Mouse (Mus musculus) gastrocnemius, postnatal 14 days (tissue): Measurements from ENCODE around the gene 2210016F16Rik. TPM values are rescaled to one million over a fixed set of nuclear protein-coding genes. Genes with fewer than 3 reads are reported as not detected.
"Not testable (repeated sequence)": the region's sequence is repeated elsewhere in the genome, so short reads cannot be mapped to it uniquely, and the experiment has no call there.

ENCODE experiments used
- DNase-seq: peaks from one replicate; pipeline ENCODE4 v3.0.0; 2021; ENCODE audit warnings: mixed read lengths
- intact Hi-C: fragments of 180-260 bp; cut with DNase I; formaldehyde crosslinking; loops from one replicate; pipeline ENCODE4 v1.15.1; 2025; ENCODE audit warnings: low total_unique reads
- total RNA-seq, 2 experiments: library from RNA; stranded (reverse); gene quantifications; 2 replicates each; pipeline ENCODE4 v1.2.3; 2021

Gene 2210016F16Rik
- total RNA-seq, 2 experiments from 2014 or later, result 10.1 to 10.5 TPM

DNA sequence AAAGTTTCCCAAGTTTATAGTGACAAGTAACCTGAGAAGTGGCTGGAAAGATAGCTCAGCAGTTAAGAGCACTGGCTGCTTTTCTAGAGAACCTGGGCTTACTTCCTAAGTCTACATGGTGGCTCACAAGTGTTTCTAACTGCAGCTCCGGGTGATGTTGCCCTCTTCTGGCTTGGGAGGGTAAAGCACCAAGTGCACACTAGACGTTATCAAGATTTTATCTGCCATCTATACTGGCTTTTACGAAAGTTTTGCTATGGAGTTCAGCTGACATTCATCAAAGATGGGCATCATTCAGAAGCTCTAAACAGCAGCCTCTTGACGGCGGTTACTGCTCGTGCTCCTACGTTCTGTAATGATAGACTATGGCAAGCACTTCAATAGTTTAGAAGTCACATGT lies 2.9 kb upstream of the 2210016F16Rik start:
- DNase-seq, result peak; percentile 69

DNA sequence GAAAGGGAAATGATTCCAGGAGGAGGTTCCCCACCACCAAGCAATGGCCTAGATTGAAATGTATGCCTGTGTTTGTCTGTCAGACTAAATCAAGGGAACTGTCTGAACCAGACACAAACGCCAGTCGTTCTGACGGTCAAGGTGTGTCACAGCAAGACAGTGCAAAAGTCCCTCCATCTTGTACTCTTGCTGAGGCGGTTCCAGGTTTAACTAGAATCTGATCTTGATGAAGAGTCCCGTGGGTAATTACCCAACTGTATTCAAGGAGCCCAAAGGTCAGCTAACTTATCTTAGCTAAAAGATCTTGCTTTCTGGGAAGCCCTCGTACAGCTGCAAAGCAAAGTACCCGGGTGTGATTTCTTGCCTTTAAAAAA lies 509 bp upstream of the 2210016F16Rik start:
- intact Hi-C loops, result loop anchor here (5.0 to 10.0 kb wide), 2 partner anchors 98 to 231 kb away; partner anchors contain the start of gene Idnk
- no peak for DNase-seq

More for the DNA sequence above, 2.9 kb upstream of the 2210016F16Rik start:
- intact Hi-C loops, result loop anchor here (5.0 to 10.0 kb wide), 2 partner anchors 101 to 233 kb away; partner anchors contain the start of gene Idnk

DNA sequence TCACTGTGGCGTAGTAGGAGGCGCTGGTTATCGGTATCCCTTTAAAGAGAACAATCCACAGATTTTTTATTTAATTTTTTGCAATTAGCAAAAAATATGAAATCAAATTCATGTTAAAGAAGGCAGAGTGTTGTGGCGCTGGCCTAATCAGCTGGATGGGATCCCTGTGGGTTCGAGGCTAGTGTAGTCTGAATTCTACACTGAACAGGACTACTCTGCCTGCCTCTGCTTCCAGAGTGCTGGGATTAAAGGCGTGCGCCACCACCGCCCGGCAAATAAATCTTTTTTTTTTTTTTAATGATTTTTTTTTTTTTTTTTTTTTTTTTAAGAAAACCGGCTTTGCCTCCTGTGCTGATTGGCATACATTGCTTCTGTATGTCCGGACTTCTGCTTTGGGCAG lies 654 bp downstream of the 2210016F16Rik start:
- intact Hi-C loops, result loop anchor here (10.0 kb wide), 1 partner anchor 230 kb away; the partner anchor contains the start of gene Idnk

DNA sequence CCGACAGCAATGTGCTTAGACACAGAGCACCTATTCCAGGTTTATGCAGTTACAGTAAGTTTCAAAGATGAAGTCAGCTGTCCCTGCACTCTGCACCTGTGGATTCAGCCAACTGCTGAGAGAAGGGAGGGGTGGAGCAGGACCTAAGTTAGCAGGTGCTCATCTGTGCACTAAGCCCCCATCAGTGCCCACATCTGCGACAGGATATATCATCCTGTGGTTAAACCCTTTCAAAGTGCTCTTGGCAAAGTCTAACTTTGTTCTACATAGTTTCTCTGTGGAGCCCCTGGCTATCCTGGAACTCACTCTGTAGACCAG lies 11.9 kb downstream of the 2210016F16Rik start:
- intact Hi-C loops, result no loop called here
- no peak for DNase-seq

More for the DNA sequence above, 654 bp downstream of the 2210016F16Rik start:
- DNase-seq, result no peak

DNA sequence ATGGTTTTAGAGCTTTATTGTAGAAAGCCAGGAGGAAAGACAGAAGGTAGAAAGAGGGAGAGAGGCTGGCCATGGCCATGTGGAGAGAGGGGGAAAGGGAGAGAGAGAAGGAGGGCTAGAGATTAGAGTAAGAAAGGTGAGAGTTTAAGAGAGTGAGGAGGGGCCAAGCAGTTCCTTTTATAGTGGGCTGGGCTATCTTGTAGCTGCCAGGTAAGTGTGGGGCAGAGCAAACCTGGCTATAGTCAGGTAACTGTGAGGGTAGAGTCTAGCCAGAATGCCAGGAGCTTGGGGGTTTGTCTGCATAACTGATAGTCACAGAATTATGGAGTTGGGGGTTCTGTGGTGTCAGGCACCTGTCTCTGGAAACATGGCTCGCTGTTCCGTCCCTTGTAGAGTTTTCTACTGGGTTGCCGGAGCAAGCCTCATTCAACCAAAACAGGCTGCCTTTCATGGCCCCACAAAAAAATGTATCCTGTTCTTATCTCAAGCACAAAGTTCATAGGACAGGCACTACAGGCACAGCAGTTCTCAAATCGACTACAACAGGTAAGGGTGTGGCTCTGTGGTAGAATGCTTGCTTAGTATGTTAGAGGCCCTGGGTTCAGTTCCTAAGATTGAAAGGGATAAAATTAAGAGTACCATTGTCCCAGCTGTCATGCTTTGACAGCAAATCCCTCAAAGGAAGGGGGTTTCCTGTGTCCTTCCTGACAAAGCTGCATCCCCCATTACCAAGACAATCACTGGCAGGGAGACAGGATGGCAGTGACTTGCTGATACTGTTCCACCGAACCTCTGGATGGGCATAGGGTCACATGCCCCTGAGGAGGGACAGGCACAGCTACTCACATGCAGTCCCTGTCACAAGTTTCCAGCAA lies 12.5 kb downstream of the 2210016F16Rik start:
- intact Hi-C loops, result no loop called here

DNA sequence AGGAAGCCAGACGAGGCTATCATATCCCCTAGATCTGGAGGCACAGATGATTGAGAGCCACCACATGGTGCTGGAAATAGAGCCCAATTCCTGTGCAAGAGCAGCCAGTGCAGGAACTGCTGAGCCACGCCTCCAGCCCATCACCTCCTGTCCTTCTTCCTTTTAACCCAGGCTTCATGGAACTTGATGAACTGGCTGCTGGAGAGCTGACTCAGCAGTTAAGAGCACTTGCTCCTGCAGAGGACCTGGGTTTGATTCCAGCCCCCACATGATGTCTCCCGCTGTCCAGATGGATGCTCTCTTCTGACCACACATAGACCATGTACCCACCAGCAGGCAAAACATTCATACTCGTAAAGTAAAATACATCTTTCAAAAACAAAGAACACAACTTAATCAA lies 16.2 kb downstream of the 2210016F16Rik start:
- no peak for DNase-seq
- intact Hi-C loops, result no loop called here

More for the DNA sequence above, 12.5 kb downstream of the 2210016F16Rik start:
- no peak for DNase-seq

DNA sequence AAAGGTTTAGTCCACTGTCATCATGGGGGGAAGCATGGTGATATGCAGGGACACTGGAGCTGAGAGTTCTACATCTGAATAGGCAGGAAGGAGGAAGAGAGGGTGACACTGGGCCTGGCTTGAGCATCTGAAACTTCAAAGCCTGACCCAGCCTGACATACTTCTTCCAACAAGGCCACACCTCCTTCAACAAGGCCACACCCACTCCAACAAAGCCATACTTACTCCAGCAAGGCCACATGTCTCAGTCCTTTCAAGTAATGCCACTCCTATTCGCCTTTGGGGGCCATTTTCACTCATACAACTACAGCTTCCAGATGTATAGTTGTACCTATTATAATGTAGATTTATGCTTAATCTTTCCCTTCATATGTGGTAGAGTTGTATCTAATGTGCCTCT lies 17.4 kb downstream of the 2210016F16Rik start:
- DNase-seq, result no peak
- intact Hi-C loops, result no loop called here

DNA sequence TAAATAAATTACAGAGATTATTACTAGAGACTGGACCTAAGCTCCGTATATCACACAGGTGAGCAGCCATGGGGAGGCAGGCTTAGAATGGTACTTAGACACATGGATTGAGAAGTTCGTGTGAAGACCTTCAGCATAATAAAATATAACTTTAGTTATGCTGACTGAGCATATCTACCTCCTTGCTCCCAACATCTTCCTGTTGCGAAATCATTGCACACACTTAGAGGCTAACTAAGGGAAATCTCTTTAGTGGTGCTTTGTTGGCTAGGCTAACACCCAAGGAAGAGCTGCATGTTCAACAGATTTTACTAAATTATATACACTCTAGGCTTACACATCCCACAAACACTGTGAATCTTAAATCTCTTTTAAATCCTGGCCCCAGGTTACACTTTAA lies 18.7 kb downstream of the 2210016F16Rik start:
- no peak for DNase-seq
- intact Hi-C loops, result no loop called here

DNA sequence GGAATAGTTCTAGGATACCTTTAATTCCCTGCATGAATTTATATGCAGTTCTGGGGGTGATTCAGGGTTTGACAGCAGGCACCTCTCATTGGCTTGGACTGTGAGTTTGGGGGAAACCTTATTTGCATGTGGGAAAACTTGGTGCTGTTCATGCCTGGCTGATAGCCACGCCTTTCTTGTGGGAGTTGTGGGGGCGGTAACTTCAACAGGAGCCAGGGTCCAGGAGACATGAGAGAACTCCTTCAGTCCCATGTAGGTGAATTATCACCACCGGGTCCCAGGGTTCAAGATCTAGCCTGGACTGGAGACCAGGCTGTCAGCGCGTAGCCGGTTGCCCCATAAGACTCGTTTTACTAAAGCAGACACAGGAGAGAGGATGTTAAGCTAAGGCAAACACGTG lies 19.8 kb downstream of the 2210016F16Rik start:
- intact Hi-C loops, result not testable (repeated sequence)

DNA sequence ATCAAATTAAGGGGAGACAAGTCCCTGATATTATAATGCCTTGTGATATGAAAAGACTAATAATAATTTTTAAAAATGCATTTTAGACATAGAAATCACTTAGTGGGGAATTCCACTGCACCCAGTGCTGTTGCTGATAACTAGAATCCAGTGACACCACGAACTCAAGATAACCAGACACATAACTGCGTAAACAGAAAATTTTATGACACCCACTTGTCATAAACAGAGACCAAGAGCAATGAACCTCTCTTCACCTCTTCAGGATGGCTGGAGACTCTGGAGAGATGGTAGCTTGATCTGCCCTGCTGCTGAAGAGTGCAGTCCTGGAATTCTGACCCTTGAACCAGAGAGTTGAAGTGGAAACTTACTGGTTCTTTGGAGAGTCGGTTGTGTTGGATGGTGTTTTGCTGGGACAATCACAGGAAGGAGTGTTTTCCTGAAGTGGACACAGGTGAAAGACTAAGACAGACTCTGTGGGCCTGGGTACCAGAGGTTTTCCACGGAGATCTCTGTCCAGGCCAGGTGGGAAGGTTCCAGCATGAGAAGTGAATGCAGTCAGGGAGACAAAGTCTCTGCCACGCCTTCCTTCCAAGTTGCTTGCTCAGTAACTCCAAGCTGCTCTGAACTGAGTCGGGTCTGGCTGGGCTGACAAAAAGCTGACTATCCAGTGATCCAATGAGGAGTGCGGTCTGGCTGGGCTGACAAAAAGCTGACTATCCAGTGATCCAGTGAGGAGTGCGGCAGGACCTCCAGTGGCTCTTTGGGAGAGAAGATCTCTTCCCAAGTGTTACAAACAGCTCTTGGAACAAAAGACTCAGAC lies 20.5 kb downstream of the 2210016F16Rik start:
- no peak for DNase-seq
- intact Hi-C loops, result no loop called here

More for the DNA sequence above, 19.8 kb downstream of the 2210016F16Rik start:
- DNase-seq, result not testable (repeated sequence)

DNA sequence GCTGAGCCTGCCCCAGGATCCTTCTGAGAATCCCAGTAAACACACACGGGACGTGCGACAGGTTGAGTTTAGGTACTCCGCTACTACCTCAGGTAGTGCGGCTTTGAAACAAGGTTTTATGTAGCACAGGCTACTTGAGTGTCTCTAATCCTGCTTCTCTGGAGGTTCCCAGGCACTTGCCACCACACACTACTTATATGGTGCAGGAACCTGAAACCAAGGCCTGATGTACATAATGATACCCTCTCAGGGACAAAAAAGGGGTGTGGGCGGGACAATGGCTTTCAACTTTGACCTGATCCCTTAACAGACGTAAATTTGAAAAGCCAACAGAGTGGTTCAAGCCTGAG lies 25.7 kb downstream of the 2210016F16Rik start:
- intact Hi-C loops, result no loop called here
- no peak for DNase-seq

DNA sequence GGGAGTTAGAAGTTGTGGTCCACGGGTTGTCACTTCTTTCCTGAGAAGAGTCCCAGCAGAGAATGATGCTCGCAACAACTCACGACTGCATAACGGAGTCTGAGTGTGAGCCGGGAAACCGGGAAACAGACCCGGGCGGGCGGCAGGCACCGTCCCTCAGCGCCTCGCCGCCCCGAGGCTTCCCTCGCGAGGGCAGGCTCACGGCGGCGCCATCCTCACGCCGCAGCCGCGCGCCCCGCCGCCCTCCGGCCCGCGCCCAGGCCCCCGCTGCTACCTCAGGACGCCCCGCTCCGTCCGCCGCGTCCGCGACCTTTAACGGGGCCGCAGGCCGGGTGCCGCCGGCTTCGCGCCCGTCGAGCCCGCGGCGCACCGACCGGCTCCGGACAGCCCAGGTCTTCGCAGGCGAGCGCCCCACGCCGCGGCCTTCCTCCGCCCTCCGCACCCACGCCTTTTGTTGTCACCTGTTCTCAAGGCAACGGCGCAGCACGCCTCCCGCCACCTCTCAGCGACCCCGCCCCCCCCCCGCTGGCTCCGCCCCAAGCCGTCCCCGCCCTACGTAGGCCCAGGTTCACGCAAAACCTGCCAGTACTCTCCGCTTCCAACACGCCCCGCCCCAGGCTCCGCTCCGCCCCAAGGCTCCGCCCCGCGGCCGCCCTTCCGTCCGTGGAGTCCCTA lies 26.3 kb downstream of the 2210016F16Rik start, which contains the start of gene Kif27:
TSS of gene Kif27 (minus strand) at position 494 of the 675 bp plus-strand sequence.
- intact Hi-C loops, result no loop called here
- peak; percentile 82 for DNase-seq

DNA sequence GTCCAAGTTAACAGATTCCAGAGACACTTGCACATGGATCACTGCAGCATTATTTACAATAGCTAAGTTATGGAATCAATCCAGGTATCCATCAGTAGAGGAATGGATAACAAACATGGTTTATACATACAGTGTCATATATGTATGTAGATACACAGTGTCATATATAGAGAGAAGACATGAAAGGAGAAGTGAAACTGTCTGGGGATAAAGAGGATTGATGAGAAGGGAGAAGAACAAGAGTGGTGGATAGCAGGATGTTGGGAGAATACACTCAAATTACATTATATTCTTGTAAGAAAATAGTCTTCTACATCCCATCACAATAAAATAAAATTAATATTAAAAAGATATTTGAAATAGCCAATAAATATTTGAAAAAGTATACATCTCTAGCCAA lies 32.0 kb downstream of the 2210016F16Rik start:
- intact Hi-C loops, result no loop called here
- no peak for DNase-seq

DNA sequence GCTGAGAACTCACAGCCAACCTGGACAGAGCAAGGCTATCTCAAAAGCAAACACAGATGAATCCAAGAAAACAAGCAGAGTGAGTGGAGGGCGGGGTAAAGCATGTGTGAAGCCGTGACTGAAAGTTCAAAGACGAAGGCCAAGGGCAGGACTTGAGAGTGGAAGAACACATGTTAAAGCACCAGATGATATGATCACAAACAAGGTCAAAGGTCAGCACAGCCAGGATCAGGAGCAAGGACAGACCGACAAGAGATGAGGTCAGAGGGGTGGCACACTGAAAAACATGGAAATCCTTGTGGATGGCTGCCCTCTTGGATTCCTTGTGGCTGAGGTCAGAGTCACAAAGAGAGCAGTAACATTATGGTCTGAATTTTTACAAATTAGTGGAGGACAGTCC lies 34.4 kb downstream of the 2210016F16Rik start:
- DNase-seq, result no peak
- intact Hi-C loops, result no loop called here

DNA sequence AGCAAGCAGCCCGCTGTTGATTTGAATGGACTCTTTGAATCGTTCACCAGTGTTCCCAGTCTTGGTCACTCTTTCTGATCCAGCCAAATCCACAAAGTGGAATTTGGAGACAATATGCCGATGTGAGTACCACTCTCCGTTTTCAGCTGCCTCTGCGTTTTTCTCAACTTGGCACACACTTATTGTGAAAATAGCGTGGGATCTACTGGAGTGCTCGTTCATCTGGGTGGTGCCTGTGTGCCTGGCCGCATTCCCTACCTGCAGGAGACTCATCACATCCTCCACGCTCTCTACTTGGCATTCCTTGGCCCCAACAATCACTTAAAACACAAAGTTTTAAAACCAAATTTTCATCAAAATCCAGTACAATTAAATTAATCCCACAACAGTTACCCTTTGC lies 40.5 kb downstream of the 2210016F16Rik start:
- no peak for DNase-seq
- intact Hi-C loops, result no loop called here

DNA sequence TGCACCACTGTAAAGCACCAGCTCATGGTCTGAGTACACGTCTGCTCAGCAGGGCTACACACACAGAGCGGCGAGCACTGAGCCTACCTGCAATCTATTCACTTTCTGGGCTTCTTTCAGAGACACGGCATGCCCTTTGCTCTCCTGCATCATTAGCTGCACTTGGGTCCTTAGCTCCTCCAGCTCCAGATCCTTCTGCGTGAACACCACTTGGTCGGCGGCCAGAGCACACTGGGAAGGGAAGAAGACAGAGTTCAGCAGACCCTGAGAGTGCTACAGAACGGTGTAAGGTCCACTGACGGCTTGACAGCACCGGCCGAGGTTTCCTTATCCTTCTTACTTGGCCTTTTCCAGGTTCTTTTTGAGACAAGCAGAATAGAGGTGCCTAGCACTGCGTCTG lies 47.6 kb downstream of the 2210016F16Rik start:
- intact Hi-C loops, result no loop called here
- DNase-seq, result no peak

DNA sequence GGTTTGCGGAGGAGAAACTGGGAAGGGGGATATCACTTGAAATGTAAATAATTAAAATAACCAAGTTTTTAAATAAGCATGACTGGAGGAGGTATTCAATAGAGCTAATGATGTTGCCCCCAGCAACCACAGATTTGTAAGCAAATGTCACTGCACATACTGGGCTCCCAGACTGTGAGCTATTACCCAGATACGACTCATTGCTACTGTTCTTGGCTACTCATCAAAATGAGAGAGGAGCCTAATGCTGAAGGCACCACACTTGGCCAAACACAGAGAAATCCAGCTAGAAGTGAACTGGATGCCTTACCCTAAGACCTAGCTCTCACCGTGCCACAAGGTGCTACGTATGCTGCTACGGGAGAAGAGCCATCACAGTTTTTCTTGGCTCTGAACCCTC lies 50.9 kb downstream of the 2210016F16Rik start:
- intact Hi-C loops, result no loop called here
- no peak for DNase-seq
